Mouse (Mus musculus) gastrocnemius, adult 18-20 months (tissue): ENCODE results near the gene Tmod1. TPM values are rescaled to one million over a fixed set of nuclear protein-coding genes. Genes with fewer than 3 reads are reported as not detected.
A peak's percentile ranks its signal among the peaks of the same experiment; 100 is the strongest.

ENCODE experiments used
- DNase-seq: peaks from one replicate; pipeline ENCODE4 v3.0.0; 2021; ENCODE audit warnings: low spot score
- long read RNA-seq, 2 experiments: library from polyadenylated mRNA; stranded (forward); transcript quantifications; one replicate each; pipeline ENCODE4 v2.0.0; 2021
- total RNA-seq, 2 experiments: library from RNA; stranded (reverse); gene quantifications; 2 replicates each; pipeline ENCODE4 v1.2.3; 2021

Gene Tmod1
- total RNA-seq = 100 to 1,000 TPM; 163 to 194 TPM
- long read RNA-seq, experiment 1, transcript Tmod1-201 (10 exons, 3,158 nt) = major isoform, 223 of 285 reads
- long read RNA-seq, experiment 1, partial matches to known transcripts = 16 of 285 reads
- long read RNA-seq, experiment 1, other reads (novel, unspliced or antisense) = 46 of 285 reads
- long read RNA-seq, experiment 2, transcript Tmod1-201 (10 exons, 3,158 nt) = major isoform, 180 of 226 reads
- long read RNA-seq, experiment 2, partial matches to known transcripts = 16 of 226 reads
- long read RNA-seq, experiment 2, other reads (novel, unspliced or antisense) = 27 of 226 reads

- peak; percentile 68 for DNase-seq
These were observed at the start of gene Tmod1 for GRCm38 (mm10) chr4:46038892-46039751. TSS of gene Tmod1 (plus strand) at chr4:46038935.

DNA sequence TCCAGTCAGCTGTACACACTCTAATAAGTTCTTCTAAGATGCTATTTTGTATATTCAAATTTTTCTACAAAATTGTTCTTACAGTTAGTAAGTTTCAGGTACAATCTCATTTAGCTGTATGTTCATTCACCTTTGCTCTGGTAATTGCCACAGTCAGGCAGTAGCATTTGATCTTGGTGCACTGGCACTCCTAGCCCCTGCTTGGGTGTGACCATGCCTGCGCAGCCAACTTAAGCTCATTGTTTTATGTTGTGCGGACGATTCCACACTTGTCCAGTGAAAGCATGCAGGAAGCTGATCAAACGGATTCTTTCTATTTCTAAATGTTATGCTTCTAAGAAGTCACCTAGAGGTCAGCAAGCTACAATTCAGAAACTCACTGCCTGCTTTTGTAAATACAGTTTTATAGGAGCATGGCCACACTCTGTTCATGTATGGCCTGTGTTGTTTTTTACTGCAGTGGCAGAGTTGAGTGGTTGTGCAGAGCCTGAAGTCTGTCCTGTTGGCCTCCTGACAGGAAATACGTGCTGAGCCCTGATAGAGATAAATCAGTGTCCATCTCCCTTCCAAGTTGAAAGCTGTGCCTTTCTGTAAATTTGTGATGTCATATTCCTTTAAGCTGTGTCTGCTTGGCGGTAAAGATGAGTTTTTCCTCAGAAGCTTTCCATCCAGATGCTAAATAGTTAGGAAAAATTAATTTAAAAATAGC lies 48.2 kb upstream of the Tmod1 start:
- no peak for DNase-seq

DNA sequence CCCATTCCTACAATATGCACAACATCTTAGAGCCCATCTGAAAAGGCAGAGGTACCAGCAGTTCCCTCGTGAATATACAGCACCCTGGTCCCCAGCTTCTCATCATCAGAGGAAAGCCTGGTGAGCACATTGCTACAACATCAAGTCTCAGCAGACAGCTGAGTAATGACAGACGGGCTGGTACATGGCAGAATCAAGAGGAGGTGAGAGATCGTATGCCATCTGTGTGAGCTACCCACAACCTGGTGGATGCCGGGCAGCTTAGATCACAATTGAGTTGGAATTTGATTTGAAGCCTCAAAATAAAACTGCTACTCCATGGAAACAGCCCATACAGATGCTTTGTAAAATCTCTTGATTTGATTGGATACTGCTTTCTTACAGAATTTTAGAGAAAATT lies 40.2 kb upstream of the Tmod1 start:
- DNase-seq = no peak

DNA sequence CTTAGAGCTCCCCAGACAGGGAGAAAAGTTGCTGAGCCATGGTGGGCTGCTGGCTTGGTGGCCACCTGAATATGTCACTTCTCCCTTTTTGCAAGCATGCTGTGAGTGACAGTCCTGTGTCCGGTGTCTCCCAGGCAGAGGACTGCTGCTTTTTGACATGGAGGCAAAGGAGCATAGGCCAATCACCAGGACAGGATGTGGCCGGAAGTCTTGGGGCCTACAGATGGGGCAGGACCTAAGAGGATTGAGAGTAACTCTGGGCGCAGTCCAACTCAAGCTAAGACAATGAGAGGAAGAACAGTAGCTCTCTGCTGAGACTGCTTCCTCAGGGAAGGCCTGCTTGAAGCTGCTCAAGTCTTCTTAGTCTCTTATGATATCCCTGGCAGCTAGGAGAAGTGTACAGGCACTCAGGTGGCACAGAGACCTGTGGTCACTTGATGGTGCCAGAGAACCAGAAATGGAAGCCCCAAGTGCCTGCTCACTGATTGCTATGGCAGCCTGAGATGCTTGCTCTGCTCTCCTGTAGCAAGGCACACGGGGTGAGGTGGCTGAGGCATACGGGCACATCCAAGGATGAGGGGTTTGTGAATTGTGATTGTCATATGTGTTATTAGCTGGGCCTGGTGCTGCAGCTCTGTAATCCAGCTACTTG lies 30.5 kb upstream of the Tmod1 start:
- DNase-seq = no peak

DNA sequence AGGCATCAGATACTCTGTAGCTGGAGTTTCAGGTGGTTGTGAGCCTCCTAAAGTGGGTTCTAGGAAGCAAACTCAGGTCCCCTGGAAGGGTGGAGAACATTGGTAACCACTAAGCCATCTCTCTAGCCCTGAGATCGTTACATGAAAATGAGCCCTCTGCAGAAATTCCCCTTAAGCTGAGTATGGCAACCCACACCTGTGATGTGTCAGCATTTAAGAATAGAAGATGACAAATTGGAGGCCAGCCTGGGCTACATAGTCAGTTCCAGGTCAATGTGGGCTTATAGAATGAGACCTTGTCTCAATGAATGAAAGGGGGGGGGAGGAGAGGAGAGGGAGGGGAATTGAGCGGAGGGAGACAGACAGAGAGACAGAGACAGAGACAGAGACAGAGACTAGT lies 27.0 kb upstream of the Tmod1 start:
- no peak for DNase-seq

DNA sequence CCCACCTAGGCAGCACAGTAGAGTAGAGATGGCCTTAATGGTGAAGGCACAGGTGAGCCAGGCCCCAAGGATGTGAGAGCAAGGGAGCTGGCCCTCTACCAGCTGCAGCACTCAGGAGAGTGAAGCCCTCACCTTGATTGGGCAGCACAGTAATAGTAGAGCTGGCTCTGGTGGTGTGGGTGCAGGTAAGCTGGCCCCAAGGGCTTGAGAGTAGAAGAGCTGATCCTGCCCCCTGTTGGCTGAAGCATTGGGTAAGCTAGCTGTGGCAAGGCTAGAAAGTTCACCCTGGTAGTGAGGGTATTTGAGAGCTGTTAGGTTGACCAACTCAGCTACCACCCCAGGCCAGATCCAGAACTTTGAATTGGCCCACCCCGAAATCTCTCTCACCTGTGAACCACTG lies 23.1 kb upstream of the Tmod1 start:
- DNase-seq = no peak

DNA sequence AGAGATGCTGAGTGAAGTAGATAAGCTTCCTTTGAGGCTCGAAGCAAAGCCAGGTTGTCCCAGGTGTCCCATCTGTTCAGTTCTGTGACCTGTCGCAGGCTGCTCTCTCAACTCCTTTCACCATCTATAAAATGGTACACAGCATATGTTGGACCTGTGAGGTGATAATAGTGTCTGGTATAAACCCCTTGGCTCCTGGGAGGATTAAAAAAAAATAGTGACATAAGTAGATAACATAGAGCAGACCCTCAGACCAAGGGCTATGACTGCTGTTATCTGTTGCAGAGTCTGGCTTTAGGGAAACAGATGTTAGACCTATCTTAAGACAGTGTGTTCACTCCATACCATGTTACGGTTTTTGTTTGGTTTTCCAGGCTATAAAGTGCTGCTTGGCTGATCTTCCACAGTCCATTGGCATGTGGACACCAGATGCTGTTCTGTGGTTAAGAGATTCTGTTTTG lies 15.7 kb upstream of the Tmod1 start:
- no peak for DNase-seq

GRCm38 (mm10) chr4:46025893-46026292 lies 12.8 kb upstream of the Tmod1 start:
- DNase-seq = no peak

GRCm38 (mm10) chr4:46028224-46028623 lies 10.5 kb upstream of the Tmod1 start:
- no peak for DNase-seq

- DNase-seq = no peak
These were observed 10.0 kb upstream of the Tmod1 start for GRCm38 (mm10) chr4:46028781-46029180.

DNA sequence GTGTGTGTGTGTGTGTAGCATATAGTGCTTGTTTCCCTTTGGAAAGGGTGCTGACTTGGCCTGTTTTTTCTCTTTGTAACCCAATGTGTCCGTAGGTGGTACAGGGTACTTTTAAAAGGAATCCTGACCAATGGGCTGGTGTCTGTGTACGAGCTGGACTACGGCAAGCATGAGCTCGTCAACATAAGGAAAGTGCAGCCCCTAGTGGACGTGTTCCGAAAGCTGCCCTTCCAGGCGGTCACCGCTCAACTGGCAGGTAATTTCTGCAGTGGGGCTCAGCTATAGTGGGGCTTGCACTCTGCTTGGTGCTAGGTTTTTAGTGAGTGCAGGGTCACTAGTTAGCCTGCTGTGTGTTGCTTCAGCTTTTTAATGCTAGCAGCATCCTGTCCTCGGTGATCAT lies 9.2 kb upstream of the Tmod1 start:
- DNase-seq = no peak

DNA sequence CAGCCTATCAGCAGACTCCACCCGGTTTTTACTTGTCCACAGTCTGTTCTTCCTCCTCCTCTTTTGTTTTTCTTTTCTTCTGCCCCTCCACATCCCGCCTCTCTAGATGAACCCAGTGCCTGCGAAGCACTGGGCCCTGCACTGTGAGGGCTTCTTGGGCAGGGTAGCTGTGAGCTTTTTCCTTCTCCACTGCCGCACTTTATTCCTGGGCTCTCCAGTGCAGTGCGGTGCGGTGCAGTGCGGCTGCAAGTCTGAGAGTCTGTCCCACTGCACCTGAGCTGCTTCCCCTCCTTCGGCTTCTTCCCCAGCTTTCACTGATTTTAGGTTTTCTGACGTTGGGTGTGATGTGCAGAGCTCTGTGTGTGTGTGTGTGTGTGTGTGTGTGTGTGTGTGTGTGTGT lies 6.3 kb upstream of the Tmod1 start:
- no peak for DNase-seq

DNA sequence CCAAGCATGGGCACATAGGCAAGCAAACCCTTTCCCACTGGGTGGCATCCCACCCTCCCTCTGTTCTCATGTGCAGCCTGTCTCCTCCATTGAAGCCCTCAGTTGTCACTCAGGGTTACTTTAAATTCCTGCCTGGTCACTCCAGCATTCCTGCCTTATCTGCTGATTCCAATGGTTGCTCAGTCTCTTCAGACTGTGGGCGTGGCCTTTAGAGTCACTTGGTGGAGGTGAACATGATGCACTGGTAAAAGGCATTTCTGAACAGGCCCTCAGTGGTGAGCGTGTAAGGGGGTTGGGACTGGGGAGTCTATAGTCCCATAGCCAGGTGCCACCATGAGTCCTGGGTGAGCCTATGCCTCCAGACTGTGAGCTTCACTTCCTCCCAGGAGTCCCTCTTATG lies 5.5 kb upstream of the Tmod1 start:
- no peak for DNase-seq

- DNase-seq = no peak
These were observed 194 bp upstream of the Tmod1 start for GRCm38 (mm10) chr4:46038591-46038891.

DNA sequence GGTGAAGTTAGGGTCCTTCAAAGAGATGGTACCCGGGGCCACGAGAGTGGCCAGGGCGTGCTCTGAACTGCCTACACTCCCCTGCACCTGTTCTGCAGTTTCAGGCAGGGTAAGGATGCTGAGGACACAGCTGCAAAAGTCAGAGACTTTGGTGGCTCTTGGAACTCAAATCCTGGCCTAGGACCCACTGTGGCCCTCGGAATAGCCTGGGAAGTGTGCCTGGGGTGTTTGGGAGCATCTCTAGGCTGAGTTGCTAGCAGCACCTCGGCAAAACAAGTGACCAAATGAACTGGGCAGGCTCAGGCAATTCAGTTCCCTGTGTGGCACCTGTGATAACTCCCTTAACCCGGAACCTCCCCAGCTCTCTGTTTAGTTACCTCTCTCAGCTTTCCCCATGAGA lies 1.2 kb downstream of the Tmod1 start:
- no peak for DNase-seq

- no peak for DNase-seq
These were observed 2.0 kb downstream of the Tmod1 start for GRCm38 (mm10) chr4:46040594-46041192.

- DNase-seq = no peak
These were observed 3.2 kb downstream of the Tmod1 start for GRCm38 (mm10) chr4:46041761-46042504.

DNA sequence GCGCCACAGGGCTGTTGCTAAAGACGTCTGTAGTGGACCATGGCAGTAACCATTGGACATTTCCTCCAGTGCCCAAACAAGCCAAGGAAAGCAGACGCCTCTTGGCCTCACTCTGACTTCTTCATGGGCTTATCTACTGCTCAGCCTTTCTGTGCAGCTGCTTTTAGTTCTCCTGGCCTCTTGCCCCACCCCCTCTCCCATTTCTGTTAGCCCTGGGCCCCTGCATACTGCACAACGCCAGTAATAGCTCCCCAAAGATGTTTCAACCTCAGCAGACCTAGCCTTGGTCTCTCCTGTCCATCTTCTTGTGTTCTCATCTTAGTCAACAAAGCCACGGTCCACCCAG lies 3.7 kb downstream of the Tmod1 start:
- DNase-seq = no peak

- no peak for DNase-seq
These were observed 4.6 kb downstream of the Tmod1 start for GRCm38 (mm10) chr4:46043361-46043760.

GRCm38 (mm10) chr4:46047971-46048370 lies 9.2 kb downstream of the Tmod1 start:
- DNase-seq = no peak

- DNase-seq = no peak
These were observed 9.7 kb downstream of the Tmod1 start for GRCm38 (mm10) chr4:46048418-46048817.
